Mouse (Mus musculus): ENCODE data around the gene Ift74.
"Not testable (repeated sequence)": the region's sequence is repeated elsewhere in the genome, so short reads cannot be mapped to it uniquely, and the experiment has no call there.

Gene Ift74

GRCm38 (mm10) chr4:94613972-94614626 is at the start of gene Ift74:
Ift74 (plus strand) TSS chr4:94614491.
- peak; percentile 76 to 90 for DNase-seq (ENCODE audit: low spot score in 2 of 2)

- DNase-seq (ENCODE audit: low spot score in 2 of 2) = no peak
Observed at GRCm38 (mm10) chr4:94572677-94573076, 41.6 kb upstream of the Ift74 start.

- no peak for DNase-seq (ENCODE audit: low spot score in 2 of 2)
Observed at GRCm38 (mm10) chr4:94591765-94592381, 22.4 kb upstream of the Ift74 start.

GRCm38 (mm10) chr4:94592709-94593108 is 21.6 kb upstream of the Ift74 start:
- DNase-seq (ENCODE audit: low spot score in 2 of 2) = no peak

GRCm38 (mm10) chr4:94601395-94601794 is 12.9 kb upstream of the Ift74 start:
- no peak for DNase-seq (ENCODE audit: low spot score in 2 of 2)

GRCm38 (mm10) chr4:94602496-94603030 is 11.7 kb upstream of the Ift74 start:
- DNase-seq (ENCODE audit: low spot score in 2 of 2) = no peak

- peak; percentile 91 to 92 for DNase-seq (ENCODE audit: low spot score in 2 of 2)
Observed at GRCm38 (mm10) chr4:94603031-94603629, 11.2 kb upstream of the Ift74 start, which contains the start of gene Plaa. Plaa (minus strand) TSS chr4:94603244.

- no peak for DNase-seq (ENCODE audit: low spot score in 2 of 2)
Observed at GRCm38 (mm10) chr4:94604452-94605019, 9.8 kb upstream of the Ift74 start.

- no peak for DNase-seq (ENCODE audit: low spot score in 2 of 2)
Observed at GRCm38 (mm10) chr4:94605591-94605990, 8.7 kb upstream of the Ift74 start.

- no peak for DNase-seq (ENCODE audit: low spot score in 2 of 2)
Observed at GRCm38 (mm10) chr4:94610339-94610738, 4.0 kb upstream of the Ift74 start.

- DNase-seq (ENCODE audit: low spot score in 2 of 2) = no peak
Observed at GRCm38 (mm10) chr4:94614627-94615006, 326 bp downstream of the Ift74 start.

- DNase-seq (ENCODE audit: low spot score in 2 of 2) = no peak
Observed at GRCm38 (mm10) chr4:94620077-94620476, 5.8 kb downstream of the Ift74 start.

GRCm38 (mm10) chr4:94643141-94643540 is 28.9 kb downstream of the Ift74 start:
- DNase-seq (ENCODE audit: low spot score in 2 of 2) = no peak

GRCm38 (mm10) chr4:94649920-94650319 is 35.6 kb downstream of the Ift74 start, which contains the start of gene Lrrc19:
Lrrc19 (minus strand) TSS chr4:94650144.
- DNase-seq (ENCODE audit: low spot score in 2 of 2) = no peak

- DNase-seq (ENCODE audit: low spot score in 2 of 2) = not testable (repeated sequence)
Observed at GRCm38 (mm10) chr4:94650426-94651175, 36.3 kb downstream of the Ift74 start.

GRCm38 (mm10) chr4:94669718-94670117 is 55.4 kb downstream of the Ift74 start:
- DNase-seq (ENCODE audit: low spot score in 2 of 2) = no peak

GRCm38 (mm10) chr4:94680662-94681061 is 66.4 kb downstream of the Ift74 start:
- no peak for DNase-seq (ENCODE audit: low spot score in 2 of 2)

- no peak for DNase-seq (ENCODE audit: low spot score in 2 of 2)
Observed at GRCm38 (mm10) chr4:94681181-94681580, 66.9 kb downstream of the Ift74 start.

GRCm38 (mm10) chr4:94682029-94682428 is 67.7 kb downstream of the Ift74 start:
- DNase-seq (ENCODE audit: low spot score in 2 of 2) = no peak

- no peak for DNase-seq (ENCODE audit: low spot score in 2 of 2)
Observed at GRCm38 (mm10) chr4:94683305-94683704, 69.0 kb downstream of the Ift74 start.

GRCm38 (mm10) chr4:94689804-94690203 is 75.5 kb downstream of the Ift74 start:
- not testable (repeated sequence) for DNase-seq (ENCODE audit: low spot score in 2 of 2)

GRCm38 (mm10) chr4:94691078-94691477 is 76.8 kb downstream of the Ift74 start:
- no peak for DNase-seq (ENCODE audit: low spot score in 2 of 2)
